ENCODE assay signal across 20 mouse cellular contexts in the genomic region with DNA sequence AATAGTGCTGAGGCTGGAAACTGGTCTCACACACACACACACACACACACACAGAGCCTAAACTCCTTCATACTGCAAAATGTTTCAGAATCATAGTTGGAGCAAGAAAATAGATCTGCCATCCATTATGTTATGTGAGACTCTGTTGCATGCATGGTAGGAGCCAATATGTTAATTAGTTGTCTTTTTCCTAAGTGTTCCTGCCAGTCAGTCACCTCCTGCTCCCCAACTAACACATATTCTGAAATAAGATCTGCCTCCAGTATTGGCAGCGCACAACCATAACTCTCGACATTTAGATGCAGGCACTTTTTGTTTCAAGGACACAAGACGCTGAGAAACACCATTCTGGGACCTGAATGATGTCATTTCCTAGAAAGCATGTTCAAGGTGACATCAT.
"Had no signal": no experiment of that assay in that cellular context is flagged by ENCODE, and none has a peak within 500 bp of the region (broad histone marks: within the 10 kb centered on the region; RNA-seq: fewer than 3 reads in every experiment).

No protein-coding gene starts in this region.

- H3K4me2 ChIP-seq: lung, embryonic 15.5 days; midbrain, embryonic 11.5 days; midbrain, embryonic 13.5 days; midbrain, embryonic 15.5 days; neural tube, embryonic 12.5 days had no signal

- H3K36me3 ChIP-seq: lung, embryonic 15.5 days; midbrain, embryonic 13.5 days; midbrain, embryonic 15.5 days; neural tube, embryonic 12.5 days had no signal

- H3K9ac ChIP-seq: liver, postnatal 0 days; lung, embryonic 15.5 days; midbrain, embryonic 13.5 days; midbrain, embryonic 15.5 days; neural tube, embryonic 12.5 days had no signal

- H3K27ac ChIP-seq: lung, embryonic 15.5 days; macrophage; midbrain, embryonic 13.5 days; midbrain, embryonic 15.5 days; neural tube, embryonic 12.5 days had no signal

- DNase-seq: liver, postnatal 0 days; lung, adult 2 months; lung, postnatal 14 days; lung, postnatal 36 days; retina, postnatal 1 day; right cerebral cortex, adult 18-20 months; right cerebral cortex, postnatal 25 days; right cerebral cortex, postnatal 4 days; spleen, adult 18-20 months; thymus, adult 18-20 months; thymus, postnatal 14 days; thymus, postnatal 36 days had no signal

- H3K4me1 ChIP-seq: lung, embryonic 15.5 days; midbrain, embryonic 13.5 days; midbrain, embryonic 15.5 days; neural tube, embryonic 12.5 days had no signal

- H3K4me3 ChIP-seq: lung, embryonic 15.5 days; megakaryocyte, embryonic 14.5 days; midbrain, embryonic 13.5 days; midbrain, embryonic 15.5 days; neural tube, embryonic 12.5 days had no signal

- H3K27me3 ChIP-seq: lung, embryonic 15.5 days; megakaryocyte, embryonic 14.5 days; midbrain, embryonic 13.5 days; midbrain, embryonic 15.5 days; neural tube, embryonic 12.5 days had no signal

- H3K9me3 ChIP-seq: lung, embryonic 15.5 days; megakaryocyte, embryonic 14.5 days; midbrain, embryonic 13.5 days; midbrain, embryonic 15.5 days; neural tube, embryonic 12.5 days had no signal

- ATAC-seq: liver, postnatal 0 days; lung, postnatal 0 days; midbrain, embryonic 13.5 days; midbrain, embryonic 15.5 days had no signal
